Mouse (Mus musculus) adrenal gland, adult 18-20 months (tissue): ENCODE results near the gene Ebi3. TPM values are rescaled to one million over a fixed set of nuclear protein-coding genes. Genes with fewer than 3 reads are reported as not detected.

ENCODE experiments used
- DNase-seq, 2 experiments: peaks; one replicate each; pipeline ENCODE4 v3.0.0; 2021 to 2022; ENCODE audit warnings: low spot score in 2 of 2
- total RNA-seq, 2 experiments: library from RNA; stranded (reverse); gene quantifications; 1 replicate in 1 of 2; 2 replicates in 1 of 2; pipeline ENCODE4 v1.2.3; 2021

Ebi3 gene
- total RNA-seq, 2 experiments from 2014 or later: 0.70 to 1.3 TPM

- DNase-seq: no peak
Measured at GRCm38 (mm10) chr17:55957726-55958583, 5.5 kb downstream of the Ebi3 start.

- no peak for DNase-seq
Measured at GRCm38 (mm10) chr17:55958584-55958886, 6.1 kb downstream of the Ebi3 start.

- peak; percentile 88 to 91 for DNase-seq
Measured at GRCm38 (mm10) chr17:55958918-55959728, 6.7 kb downstream of the Ebi3 start, which contains the start of gene Yju2. TSS of gene Yju2 (plus strand) at chr17:55959099.

GRCm38 (mm10) chr17:55959946-55960740 is 7.7 kb downstream of the Ebi3 start:
- no peak for DNase-seq

- DNase-seq: peak in 1 of 2 experiments; percentile 17
Measured at GRCm38 (mm10) chr17:55960791-55961190, 8.4 kb downstream of the Ebi3 start.

- peak in 1 of 2 experiments; percentile 11 for DNase-seq
Measured at GRCm38 (mm10) chr17:55961631-55962030, 9.2 kb downstream of the Ebi3 start.

- DNase-seq: peak in 1 of 2 experiments; percentile 20
Measured at GRCm38 (mm10) chr17:55963171-55963570, 10.7 kb downstream of the Ebi3 start.

- peak in 1 of 2 experiments; percentile 10 for DNase-seq
Measured at GRCm38 (mm10) chr17:55964496-55964895, 12.1 kb downstream of the Ebi3 start.

- peak in 1 of 2 experiments; percentile 18 for DNase-seq
Measured at GRCm38 (mm10) chr17:55964996-55965395, 12.6 kb downstream of the Ebi3 start.

- DNase-seq: no peak
Measured at GRCm38 (mm10) chr17:55967186-55967585, 14.7 kb downstream of the Ebi3 start.

- DNase-seq: no peak
Measured at GRCm38 (mm10) chr17:55968210-55968609, 15.8 kb downstream of the Ebi3 start.

GRCm38 (mm10) chr17:55969560-55969959 is 17.1 kb downstream of the Ebi3 start:
- DNase-seq: no peak

- DNase-seq: no peak
Measured at GRCm38 (mm10) chr17:55969966-55970891, 17.8 kb downstream of the Ebi3 start, which contains the start of gene Shd. TSS of gene Shd (plus strand) at chr17:55970467.

GRCm38 (mm10) chr17:55971453-55971852 is 19.0 kb downstream of the Ebi3 start:
- DNase-seq: no peak

GRCm38 (mm10) chr17:55976255-55976862 is 23.9 kb downstream of the Ebi3 start:
- peak; percentile 76 to 81 for DNase-seq

GRCm38 (mm10) chr17:55977301-55977700 is 24.9 kb downstream of the Ebi3 start:
- no peak for DNase-seq

- DNase-seq: no peak
Measured at GRCm38 (mm10) chr17:55986030-55986961, 33.9 kb downstream of the Ebi3 start, which contains the start of gene Fsd1. TSS of gene Fsd1 (plus strand) at chr17:55986509.

GRCm38 (mm10) chr17:55990278-55990898 is 37.9 kb downstream of the Ebi3 start:
- DNase-seq: no peak
